Mouse (Mus musculus) limb, embryonic 10.5 days (tissue): ENCODE measurements at regions not wholly inside any gene's neighbourhood (a gene's known extent, or its start where the extent isn't known, plus 50 kb on each side); places are given as distances from the start of the nearest gene placed in this dataset.

ENCODE experiments used
- DNase-seq: peaks from one replicate; pipeline ENCODE4 v3.0.0-alpha.2; 2017; ENCODE audit warnings: low spot score
- H3K27ac ChIP-seq: fragments of 300-500 bp; sonication (generic); 2 replicates; pipeline ENCODE4 v1.5.1; 2016; ENCODE audit warnings: mild to moderate bottlenecking
- H3K27me3 ChIP-seq: fragments of 300-500 bp; sonication (generic); 2 replicates; pipeline ENCODE4 v1.6.1; 2016; ENCODE audit warnings: low read depth, mild to moderate bottlenecking; ENCODE audit not compliant: poor library complexity, severe bottlenecking
- H3K36me3 ChIP-seq: fragments of 300-500 bp; sonication (generic); 2 replicates; pipeline ENCODE4 v1.6.1; 2016; ENCODE audit warnings: mild to moderate bottlenecking, moderate library complexity
- H3K4me1 ChIP-seq: fragments of 300-500 bp; sonication (generic); 2 replicates; pipeline ENCODE4 v1.6.1; 2016
- H3K4me3 ChIP-seq: fragments of 300-500 bp; sonication (generic); 2 replicates; pipeline ENCODE4 v1.5.1; 2016; ENCODE audit warnings: mild to moderate bottlenecking, moderate library complexity
- H3K9me3 ChIP-seq: fragments of 300-500 bp; sonication (generic); replicated peaks from 2 replicates; pipeline ENCODE4 v1.6.1; 2016; ENCODE audit warnings: mild to moderate bottlenecking
- WGBS: fragments of 180-500 bp; shearing (Covaris S2); methylation state at CpG from one replicate; pipeline ENCODE4 v1.1.7; 2016; 5-methylcytosine and 5-hydroxymethylcytosine counted together

DNA sequence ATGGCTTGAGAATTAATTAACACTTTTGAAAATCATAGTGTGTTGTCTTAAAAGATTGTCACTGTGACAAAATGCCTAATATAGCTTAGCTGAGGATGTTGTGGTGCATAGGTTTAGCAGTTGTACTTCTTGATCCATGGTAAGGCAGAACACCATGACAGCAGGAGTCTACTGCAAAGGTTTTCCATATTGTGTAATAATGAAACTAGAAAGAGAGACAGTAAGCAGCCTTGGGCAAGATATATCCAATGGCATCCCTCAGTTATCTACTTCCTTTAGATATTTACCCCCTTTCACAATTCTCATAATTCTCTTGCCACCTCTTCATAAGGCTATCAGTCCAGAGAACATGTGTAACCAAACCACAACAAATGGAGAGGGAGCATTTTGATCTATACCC, 236.6 kb upstream of the Tle1 start:
- H3K27ac ChIP-seq = no peak overlapping the region
- no peaks in the 10 kb centered on the region for H3K27me3 ChIP-seq
- H3K4me3 ChIP-seq = no peak overlapping the region
- no peaks in the 10 kb centered on the region for H3K36me3 ChIP-seq
- no peaks in the 10 kb centered on the region for H3K9me3 ChIP-seq
- no peak for DNase-seq
- no peaks in the 10 kb centered on the region for H3K4me1 ChIP-seq

DNA sequence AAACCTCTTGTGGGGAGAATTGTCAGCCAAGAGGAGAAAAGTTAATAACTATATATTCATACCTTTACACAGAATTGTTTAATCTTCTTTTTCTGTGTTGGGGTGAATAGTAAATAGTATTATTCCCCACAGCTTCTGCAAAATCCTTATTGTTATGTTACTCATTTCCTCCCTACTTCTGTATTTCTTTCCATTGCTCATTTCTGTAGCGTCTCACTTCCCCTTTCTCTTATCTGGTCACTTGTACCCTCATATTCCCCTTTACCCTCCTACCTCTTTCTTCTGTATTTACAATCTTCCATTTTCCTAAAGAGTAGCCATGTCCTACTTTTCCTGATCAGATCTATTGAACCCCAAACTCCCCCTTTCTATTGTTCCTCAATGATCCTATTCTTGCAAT, 224.6 kb upstream of the Tle1 start:
- 89% methylated on average over 1 of the region's 1 CpGs for WGBS
- no peak for DNase-seq
- H3K27me3 ChIP-seq = no peaks in the 10 kb centered on the region
- no peaks in the 10 kb centered on the region for H3K36me3 ChIP-seq
- H3K27ac ChIP-seq = no peak overlapping the region
- H3K9me3 ChIP-seq = no peaks in the 10 kb centered on the region
- no peaks in the 10 kb centered on the region for H3K4me1 ChIP-seq
- no peak overlapping the region for H3K4me3 ChIP-seq

DNA sequence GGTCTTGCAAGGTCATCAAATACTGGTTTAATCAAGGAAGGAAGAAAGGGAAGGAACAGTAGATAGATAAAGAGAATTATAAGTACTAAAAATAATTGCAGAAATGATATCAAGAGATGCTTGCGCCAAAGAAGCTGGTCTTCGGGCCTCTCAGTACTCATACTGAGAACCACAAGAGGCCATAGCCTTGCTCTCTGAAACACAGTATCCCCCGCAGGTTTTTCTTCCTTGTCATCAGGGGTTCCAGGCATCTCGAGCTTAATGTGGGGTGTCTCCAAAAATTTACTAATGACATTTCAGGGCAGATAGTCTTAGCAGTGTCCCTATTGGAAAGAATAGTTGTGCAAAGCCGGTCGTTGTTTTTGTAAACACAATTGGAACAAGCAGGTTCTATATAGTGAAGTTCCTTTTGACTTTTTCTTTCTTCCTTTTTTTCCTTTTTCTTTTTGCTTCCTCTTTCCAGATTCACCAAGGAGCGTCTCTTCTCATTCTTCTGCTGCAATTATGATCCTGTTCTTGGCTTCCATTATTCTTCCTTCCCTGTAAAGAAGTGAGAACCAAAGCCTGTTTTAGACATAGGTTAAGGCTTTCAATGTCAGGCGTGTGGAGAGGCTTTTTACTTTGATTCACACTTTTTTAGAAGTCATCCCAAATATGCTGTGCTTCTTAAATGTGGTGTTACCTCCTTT, 211.5 kb upstream of the Tle1 start:
- H3K4me3 ChIP-seq = no peak overlapping the region
- no peaks in the 10 kb centered on the region for H3K9me3 ChIP-seq
- 91% methylated on average over 8 of the region's 8 CpGs for WGBS
- no peaks in the 10 kb centered on the region for H3K27me3 ChIP-seq
- no peaks in the 10 kb centered on the region for H3K4me1 ChIP-seq
- H3K27ac ChIP-seq = no peak overlapping the region
- H3K36me3 ChIP-seq = no peaks in the 10 kb centered on the region
- no peak for DNase-seq

- 97% methylated on average over 3 of the region's 3 CpGs for WGBS
- no peaks in the 10 kb centered on the region for H3K36me3 ChIP-seq
- H3K9me3 ChIP-seq = no peaks in the 10 kb centered on the region
- no peaks in the 10 kb centered on the region for H3K4me1 ChIP-seq
- H3K27ac ChIP-seq = no peak overlapping the region
- DNase-seq = no peak
- no peaks in the 10 kb centered on the region for H3K27me3 ChIP-seq
- H3K4me3 ChIP-seq = no peak overlapping the region
Measured at GRCm38 (mm10) chr4:72411343-72411742, 210.6 kb upstream of the Tle1 start.

DNA sequence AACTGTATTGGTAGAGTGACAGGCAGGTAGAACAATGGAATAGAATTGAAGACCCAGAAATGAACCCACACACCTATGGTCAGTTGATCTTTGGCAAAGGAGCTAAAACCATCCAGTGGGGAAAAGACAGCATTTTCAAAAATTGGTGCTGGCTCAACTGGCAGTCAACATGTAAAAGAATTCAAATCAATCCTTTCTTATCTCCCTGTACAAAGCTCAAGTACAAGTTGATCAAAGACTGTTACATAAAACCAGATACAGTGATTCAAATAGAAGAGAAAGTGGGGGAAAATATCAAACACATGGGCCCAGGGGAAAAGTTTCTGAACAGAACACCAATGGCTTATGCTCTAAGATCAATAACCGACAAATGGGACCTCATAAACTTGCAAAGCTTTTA, 200.0 kb upstream of the Tle1 start:
- no peaks in the 10 kb centered on the region for H3K9me3 ChIP-seq
- no peaks in the 10 kb centered on the region for H3K4me1 ChIP-seq
- no peak overlapping the region for H3K27ac ChIP-seq
- no peaks in the 10 kb centered on the region for H3K27me3 ChIP-seq
- H3K4me3 ChIP-seq = no peak overlapping the region
- H3K36me3 ChIP-seq = no peaks in the 10 kb centered on the region
- WGBS = 91% methylated on average over 1 of the region's 1 CpGs
- DNase-seq = no peak

- DNase-seq = no peak
- Histone ChIP-seq H3K27me3 (no peaks in the 10 kb centered on the region), H3K27ac (no peak overlapping the region), H3K4me1 (no peaks in the 10 kb centered on the region), H3K36me3 (no peaks in the 10 kb centered on the region), H3K9me3 (no peaks in the 10 kb centered on the region), H3K4me3 (no peak overlapping the region)
- 80% methylated on average over 3 of the region's 3 CpGs for WGBS
Measured at GRCm38 (mm10) chr4:72391887-72392435, 191.2 kb upstream of the Tle1 start.

DNA sequence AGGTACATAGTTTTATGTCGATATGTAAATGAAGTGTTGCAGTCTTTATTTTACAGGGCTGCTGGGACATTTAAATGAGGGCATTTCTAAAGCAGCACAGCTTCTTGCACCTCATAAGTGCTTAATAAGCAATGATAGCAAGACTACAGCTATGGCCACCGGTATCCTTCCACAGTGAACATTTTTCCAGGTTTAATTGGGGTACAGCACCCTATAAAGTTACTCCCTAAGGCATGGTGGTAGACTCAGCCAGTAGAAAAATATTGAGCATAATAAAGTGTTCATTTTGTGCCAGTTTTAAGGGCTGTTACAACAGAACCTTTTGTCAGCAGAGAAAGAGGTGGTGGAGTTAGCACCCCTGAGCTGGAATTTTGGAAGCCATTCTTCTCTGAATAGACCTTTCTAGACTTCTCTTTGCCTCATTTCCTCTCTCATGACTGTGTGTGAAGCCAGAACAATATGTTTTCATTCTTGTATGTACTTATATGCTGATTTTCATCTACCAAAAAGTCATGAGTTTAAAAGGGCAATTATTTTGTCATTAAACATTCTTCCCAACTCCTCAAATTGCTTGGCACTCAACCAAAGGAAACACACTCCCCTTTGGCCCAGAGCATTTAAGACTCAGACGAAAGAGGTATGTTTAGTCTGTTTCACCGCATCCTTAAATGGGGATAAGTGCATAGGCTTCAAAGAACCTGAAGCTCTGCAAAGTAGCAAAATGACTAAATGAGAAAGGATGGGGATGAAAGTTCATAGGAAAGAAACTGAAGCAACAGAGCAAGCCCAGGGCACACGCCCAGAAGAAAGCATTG, 189.3 kb upstream of the Tle1 start:
- Histone ChIP-seq H3K36me3 (no peaks in the 10 kb centered on the region), H3K27me3 (no peaks in the 10 kb centered on the region), H3K4me1 (no peaks in the 10 kb centered on the region), H3K27ac (no peak overlapping the region), H3K4me3 (no peak overlapping the region), H3K9me3 (no peaks in the 10 kb centered on the region)
- WGBS = 89% methylated on average over 5 of the region's 5 CpGs
- no peak for DNase-seq

- H3K27ac ChIP-seq = 0 out of 2 replicates have a peak overlapping the region, but pooled peaks have one; percentile 14
- no peak for DNase-seq
- no peaks in the 10 kb centered on the region for H3K36me3 ChIP-seq
- WGBS = 79% methylated on average over 12 of the region's 12 CpGs
- H3K4me3 ChIP-seq = no peak overlapping the region
- H3K27me3 ChIP-seq = no peaks in the 10 kb centered on the region
- H3K4me1 ChIP-seq = peaks cover 5% of the 10 kb centered on the region; the same call in 1 of the 2 replicates
- no peaks in the 10 kb centered on the region for H3K9me3 ChIP-seq
Measured at GRCm38 (mm10) chr4:72384901-72385264, 184.2 kb upstream of the Tle1 start.

- H3K4me3 ChIP-seq = no peak overlapping the region
- H3K27me3 ChIP-seq = no peaks in the 10 kb centered on the region
- H3K4me1 ChIP-seq = peaks cover 5% of the 10 kb centered on the region; the same call in 1 of the 2 replicates
- DNase-seq = no peak
- WGBS = 97% methylated on average over 5 of the region's 5 CpGs
- H3K36me3 ChIP-seq = no peaks in the 10 kb centered on the region
- H3K27ac ChIP-seq = no peak overlapping the region
- no peaks in the 10 kb centered on the region for H3K9me3 ChIP-seq
Measured at GRCm38 (mm10) chr4:72384259-72384900, 183.7 kb upstream of the Tle1 start.

DNA sequence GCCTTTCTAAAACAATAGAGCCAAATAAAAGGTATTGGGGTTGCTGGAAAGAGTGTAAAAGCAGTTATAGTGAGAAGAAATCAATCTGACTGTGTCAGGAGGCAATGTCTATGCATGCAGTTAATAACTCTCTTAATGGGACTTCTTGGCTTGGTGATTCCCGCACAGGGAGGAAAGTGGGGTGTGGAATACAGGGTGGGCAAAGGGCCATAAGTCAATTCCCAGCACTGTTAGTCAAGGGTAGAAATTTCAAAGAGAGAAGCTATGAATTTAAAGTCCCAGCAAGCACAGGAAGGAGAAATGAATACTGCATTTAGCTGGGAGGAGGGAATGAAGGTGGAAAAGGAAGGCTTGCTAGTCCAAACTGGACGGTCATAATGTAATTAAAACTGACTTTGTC, 183.0 kb upstream of the Tle1 start:
- Histone ChIP-seq H3K4me3 (no peak overlapping the region), H3K4me1 (peaks cover 5% of the 10 kb centered on the region; the same call in 1 of the 2 replicates), H3K27me3 (no peaks in the 10 kb centered on the region), H3K9me3 (no peaks in the 10 kb centered on the region), H3K27ac (no peak overlapping the region), H3K36me3 (no peaks in the 10 kb centered on the region)
- WGBS = 88% methylated on average over 2 of the region's 2 CpGs
- no peak for DNase-seq

GRCm38 (mm10) chr4:72382517-72383147, 181.9 kb upstream of the Tle1 start:
- Histone ChIP-seq H3K9me3 (no peaks in the 10 kb centered on the region), H3K4me3 (no peak overlapping the region), H3K27me3 (no peaks in the 10 kb centered on the region), H3K27ac (no peak overlapping the region), H3K36me3 (no peaks in the 10 kb centered on the region), H3K4me1 (peaks cover 5% of the 10 kb centered on the region; the same call in 1 of the 2 replicates)
- no peak for DNase-seq
- 90% methylated on average over 11 of the region's 11 CpGs for WGBS

DNA sequence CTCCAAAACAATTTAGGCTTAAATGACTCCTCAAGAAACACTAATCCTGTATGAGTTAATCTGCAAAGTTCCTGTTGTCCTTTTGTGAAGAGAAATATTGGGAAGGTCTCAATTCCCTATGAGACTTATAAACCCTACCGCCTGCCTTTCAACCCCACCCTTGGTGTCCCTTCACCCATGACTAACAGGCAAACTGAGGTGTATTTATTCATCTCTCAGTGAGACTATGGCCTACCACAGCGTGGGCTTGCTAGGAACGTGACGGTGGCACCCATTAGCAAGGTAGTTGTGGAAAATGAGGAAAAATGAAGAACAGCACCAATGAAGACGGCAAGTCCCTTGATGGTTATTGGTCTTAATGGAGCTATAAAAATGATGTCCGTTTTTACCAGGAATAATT, 181.0 kb upstream of the Tle1 start:
- no peak for DNase-seq
- no peaks in the 10 kb centered on the region for H3K36me3 ChIP-seq
- H3K9me3 ChIP-seq = no peaks in the 10 kb centered on the region
- peaks cover 5% of the 10 kb centered on the region; the same call in 1 of the 2 replicates for H3K4me1 ChIP-seq
- no peak overlapping the region for H3K27ac ChIP-seq
- H3K4me3 ChIP-seq = no peak overlapping the region
- WGBS = 87% methylated on average over 6 of the region's 6 CpGs
- H3K27me3 ChIP-seq = no peaks in the 10 kb centered on the region
